Mouse (Mus musculus) frontal cortex, adult 2 months (tissue): Measurements from ENCODE around the gene Morn3. TPM values are rescaled to one million over a fixed set of nuclear protein-coding genes. Genes with fewer than 3 reads are reported as not detected.
"Not testable (repeated sequence)": the region's sequence is repeated elsewhere in the genome, so short reads cannot be mapped to it uniquely, and the experiment has no call there.

Source experiments
- DNase-seq, 2 experiments: peaks; one replicate each; pipeline ENCODE4 v3.0.0; 2022; ENCODE audit warnings: low spot score in 1 of 2; ENCODE audit errors: extremely low spot score in 1 of 2
- polyA plus RNA-seq: library from polyadenylated mRNA; depleted of rRNA; stranded (reverse); fragments of >200 nt; gene quantifications from 2 replicates; pipeline ENCODE4 v1.2.3, GENCODE M21; 2012; rRNA removed

Gene Morn3
- polyA plus RNA-seq = 0.13 TPM in 1 of 2 replicates, not detected in the other

- DNase-seq = no peak
These were observed at the start of gene Morn3 for GRCm38 (mm10) chr5:123046916-123047315. Gene Morn3, minus strand, starts transcription at chr5:123047016.

DNA sequence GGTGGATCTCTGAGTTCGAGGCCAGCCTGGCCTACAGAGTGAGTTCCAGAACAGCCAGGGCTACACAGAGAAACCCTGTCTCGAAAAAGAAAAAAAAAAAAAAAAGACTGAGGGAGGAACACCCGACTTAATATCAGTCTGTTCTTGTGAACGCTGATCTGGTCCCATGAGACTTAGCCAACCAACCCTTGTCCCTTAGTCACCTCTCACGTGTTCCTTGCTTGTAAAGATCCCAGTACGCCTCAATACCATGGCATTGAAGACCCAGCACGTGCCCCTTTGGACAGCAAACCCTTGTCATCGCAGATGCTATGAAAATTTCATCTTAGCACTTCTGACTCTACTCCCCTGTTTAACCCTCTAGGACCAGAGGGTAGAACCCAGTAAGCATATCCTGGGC, 49.5 kb upstream of the Morn3 start:
- DNase-seq = no peak

GRCm38 (mm10) chr5:123094238-123094991, 47.6 kb upstream of the Morn3 start:
- DNase-seq = peak in 1 of 2 experiments; percentile 41

GRCm38 (mm10) chr5:123093077-123093633, 46.3 kb upstream of the Morn3 start:
- DNase-seq = no peak

DNA sequence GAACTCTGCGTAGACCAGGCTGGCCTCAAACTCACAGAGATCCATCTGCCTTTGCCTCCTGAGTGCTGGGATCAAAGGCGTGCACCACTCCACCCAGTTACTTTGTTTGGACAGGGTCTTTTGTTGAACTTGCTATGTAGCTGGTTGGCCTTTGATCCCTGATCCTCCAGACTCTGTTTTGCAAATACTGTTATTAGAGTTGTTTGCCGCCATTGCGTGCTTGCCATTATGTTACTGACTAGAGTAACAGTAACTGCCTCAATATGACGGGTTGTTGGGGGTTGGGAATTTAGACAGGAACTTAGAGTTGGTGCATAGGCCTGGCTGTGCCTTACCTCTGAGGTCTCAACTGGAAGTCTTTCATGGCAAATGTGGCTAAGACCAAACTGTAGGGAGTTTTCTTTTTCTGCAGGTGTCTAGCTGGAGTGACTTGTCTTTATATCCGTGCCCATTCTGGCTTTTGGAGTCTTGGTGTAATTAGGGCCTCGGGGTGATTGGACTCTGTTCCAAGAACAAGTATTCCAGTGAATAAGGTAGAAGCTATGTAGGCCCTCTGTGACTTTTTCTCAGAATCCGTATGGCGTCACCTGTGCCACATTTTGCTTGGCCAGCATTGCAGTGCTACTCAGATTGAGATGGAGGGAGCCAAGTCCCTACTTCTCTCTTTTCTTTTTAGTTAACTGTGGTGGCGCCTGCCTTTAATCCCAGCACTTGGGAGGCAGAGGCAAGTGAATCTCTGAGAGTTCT, 43.9 kb upstream of the Morn3 start:
- no peak for DNase-seq

DNA sequence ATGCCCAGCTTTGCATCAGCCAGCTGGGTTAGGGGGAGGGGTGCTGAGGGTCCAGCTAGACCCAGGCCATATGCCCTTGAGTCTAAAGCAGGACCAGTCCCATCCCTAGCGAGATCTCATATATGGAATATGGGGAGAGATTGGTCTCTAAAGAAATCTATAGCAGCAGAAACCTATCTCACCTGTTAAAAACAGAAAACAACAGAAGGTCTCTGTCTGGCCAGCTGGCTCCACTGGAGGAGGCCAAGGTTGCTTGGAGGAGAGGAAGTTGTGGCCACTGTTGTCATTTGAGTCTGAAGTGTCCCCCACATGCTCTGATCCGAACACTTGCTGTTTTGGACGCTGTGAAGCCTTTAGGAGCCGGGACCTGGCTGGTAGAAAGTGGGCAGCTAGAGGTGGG, 42.0 kb upstream of the Morn3 start:
- no peak for DNase-seq

DNA sequence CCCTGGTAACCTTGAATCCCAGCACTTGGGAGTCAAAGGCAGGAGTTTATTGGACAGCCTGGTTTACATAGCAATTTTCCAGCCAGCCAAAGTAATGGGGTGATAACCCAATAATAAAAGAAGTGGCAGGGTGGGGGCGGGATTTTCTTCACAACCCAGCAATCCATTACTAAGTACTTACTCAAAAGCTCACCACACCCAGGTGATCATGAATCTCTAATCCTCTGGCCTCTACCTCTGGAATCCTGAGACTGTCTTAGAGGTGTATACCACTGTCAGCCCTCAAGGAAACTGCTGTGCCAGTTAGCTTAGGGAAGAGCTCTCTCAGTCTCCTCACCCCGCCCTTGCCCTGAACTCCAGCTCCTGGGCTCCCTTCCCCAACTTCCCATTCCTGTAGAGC, 39.7 kb upstream of the Morn3 start:
- no peak for DNase-seq

- no peak for DNase-seq
These were observed 36.7 kb upstream of the Morn3 start for GRCm38 (mm10) chr5:123083340-123084050.

DNA sequence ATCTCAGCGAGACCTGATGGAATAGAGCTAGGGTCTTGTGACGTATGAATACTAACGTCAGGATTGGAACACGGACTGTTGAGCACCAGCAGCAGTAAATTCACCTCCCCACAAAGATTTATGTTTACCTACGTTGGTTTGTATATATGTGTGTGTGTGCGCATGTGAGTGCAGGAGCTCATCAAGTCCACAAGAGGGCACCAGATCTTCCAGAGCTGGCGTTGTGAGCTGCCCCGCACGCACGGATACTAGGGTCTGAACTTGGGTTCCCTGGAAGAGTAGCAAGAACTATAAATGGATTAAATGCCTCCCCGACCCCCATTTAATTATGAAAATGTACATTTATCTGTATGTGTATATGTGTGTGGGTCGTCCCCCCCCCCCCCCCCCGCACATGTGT, 33.7 kb upstream of the Morn3 start:
- DNase-seq = no peak

DNA sequence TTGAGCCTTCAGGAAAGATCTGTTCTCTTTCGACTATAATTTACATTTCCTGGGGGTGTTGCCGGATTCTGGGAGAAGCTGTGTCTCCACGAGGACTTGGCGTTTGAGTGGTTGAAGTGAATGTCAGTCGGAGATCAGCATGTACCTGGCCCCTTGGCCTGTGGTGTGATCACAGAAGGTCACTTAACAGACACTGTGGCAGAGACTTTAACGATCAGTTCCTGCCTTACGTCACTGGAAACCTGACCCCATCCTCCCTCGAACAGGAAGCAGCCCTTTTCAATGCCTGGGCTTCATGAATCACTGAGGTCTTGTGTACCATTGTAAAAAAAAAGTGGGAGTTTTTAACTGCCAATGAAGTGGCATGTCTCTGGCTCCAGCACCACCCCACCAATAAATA, 33.2 kb upstream of the Morn3 start:
- DNase-seq = no peak

GRCm38 (mm10) chr5:123079568-123079967, 32.8 kb upstream of the Morn3 start:
- no peak for DNase-seq

- no peak for DNase-seq
These were observed 29.8 kb upstream of the Morn3 start for GRCm38 (mm10) chr5:123076419-123077281.

DNA sequence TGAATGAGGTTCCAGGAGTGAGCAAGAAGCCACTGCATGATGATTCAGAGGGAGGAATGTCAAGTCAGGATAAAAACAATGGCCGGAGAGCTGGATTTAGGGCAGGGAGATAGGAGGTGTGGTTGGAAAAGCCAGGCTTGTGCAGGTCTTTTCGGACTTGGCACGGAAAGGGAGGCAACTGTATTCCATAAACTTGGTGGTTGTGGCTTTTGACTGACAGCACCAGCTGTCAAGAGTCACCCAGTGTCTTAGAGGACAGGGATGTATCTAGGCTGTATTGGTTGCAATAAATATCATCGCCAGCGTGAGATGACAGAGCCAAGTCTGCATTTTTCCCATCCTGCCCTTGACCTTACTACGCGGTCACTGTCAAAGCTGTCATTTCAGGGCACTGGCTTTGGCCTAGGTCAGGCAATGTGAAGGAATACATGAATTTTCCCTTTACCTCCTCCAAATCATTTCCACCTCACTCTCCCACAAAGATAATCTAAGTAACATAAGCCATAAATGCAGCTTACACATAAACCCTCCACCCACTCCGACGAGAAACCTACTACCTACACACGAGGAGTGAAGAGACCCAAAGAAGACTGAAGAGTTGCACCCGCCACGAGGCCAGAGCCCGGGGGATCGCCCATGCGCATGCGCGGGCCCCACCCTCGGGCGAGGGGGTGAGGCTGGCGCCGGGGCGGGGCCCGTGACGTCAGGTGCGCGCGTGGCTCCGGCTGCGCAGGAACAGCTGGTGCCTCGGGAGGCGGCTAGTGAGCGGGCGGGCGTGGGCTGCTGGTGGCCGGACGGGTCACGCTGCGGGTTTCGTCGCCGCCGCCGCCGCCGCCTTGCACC, 29.0 kb upstream of the Morn3 start:
- DNase-seq = peak; percentile 70 to 92

DNA sequence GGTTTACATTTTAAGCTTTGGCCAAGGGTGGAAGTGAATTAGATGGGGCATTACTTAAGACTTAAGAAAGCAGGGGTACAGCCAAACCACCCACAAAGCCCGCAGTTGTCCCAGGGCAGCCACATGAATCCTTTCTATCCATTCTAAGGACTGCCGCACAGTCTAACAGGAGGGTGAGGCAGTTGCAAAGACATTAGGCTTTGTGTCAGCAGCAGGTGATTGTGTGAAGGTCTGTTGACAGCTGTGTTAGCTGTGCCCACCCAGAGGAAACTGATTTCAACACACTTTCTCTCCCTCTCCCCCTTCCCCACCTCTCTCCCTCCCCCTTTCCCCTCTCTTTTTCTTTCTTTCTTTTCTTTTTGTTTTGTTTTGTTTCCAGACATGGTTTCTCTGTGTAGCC, 21.9 kb upstream of the Morn3 start:
- DNase-seq = no peak

- no peak for DNase-seq
These were observed 21.3 kb upstream of the Morn3 start, which contains the start of gene Tmem120b for GRCm38 (mm10) chr5:123068115-123068514. Gene Tmem120b, plus strand, starts transcription at chr5:123068415.

- peak in 1 of 2 experiments; percentile 24 for DNase-seq
These were observed 20.7 kb upstream of the Morn3 start for GRCm38 (mm10) chr5:123067395-123067995.

DNA sequence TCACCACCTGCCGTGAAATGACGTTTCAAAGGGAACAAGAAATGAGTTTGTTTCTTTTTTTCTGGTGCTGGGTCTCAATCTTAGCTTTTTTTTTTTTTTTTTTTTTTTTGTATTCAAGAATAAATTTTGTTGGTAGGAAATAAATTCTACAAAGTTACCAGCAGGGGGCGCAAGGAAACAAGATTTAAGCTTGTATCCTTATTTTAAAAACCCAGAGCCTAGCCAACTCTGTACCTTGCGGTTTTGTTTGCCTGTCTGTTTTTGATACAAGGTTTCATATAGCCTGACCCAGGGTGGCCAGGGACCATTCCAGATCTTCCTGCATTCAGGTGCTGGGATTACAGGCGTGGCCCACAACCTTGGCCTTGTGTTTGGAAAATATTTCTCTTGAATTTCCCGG, 17.4 kb upstream of the Morn3 start:
- DNase-seq = peak in 1 of 2 experiments; percentile 85

- no peak for DNase-seq
These were observed 16.3 kb upstream of the Morn3 start for GRCm38 (mm10) chr5:123063141-123063540.

GRCm38 (mm10) chr5:123061402-123061749, 14.6 kb upstream of the Morn3 start:
- not testable (repeated sequence) for DNase-seq
